Mouse (Mus musculus): ENCODE results near the gene Ppfibp1. TPM values are rescaled to one million over a fixed set of nuclear protein-coding genes. Genes with fewer than 3 reads are reported as not detected.
"Not testable (repeated sequence)": the region's sequence is repeated elsewhere in the genome, so short reads cannot be mapped to it uniquely, and the experiment has no call there.

Ppfibp1 gene
- polyA plus RNA-seq, 1 experiment from 2014 or later: 12.9 TPM

GRCm38 (mm10) chr6:146852739-146853138 lies 35.5 kb upstream of the Ppfibp1 start:
- Histone ChIP-seq H3K9me3 (replicated peaks; ENCODE audit: control insufficient read depth, low read length) (no peaks in the 10 kb centered on the region; the same call in 1 of the 2 replicates), H3K36me3 (ENCODE audit: control insufficient read depth, insufficient read depth) (no peaks in the 10 kb centered on the region), H3K9ac (ENCODE audit: low read depth, low read length) (no peak overlapping the region), H3K4me2 (ENCODE audit: low read depth, low read length) (no peak overlapping the region), H3K4me3 (ENCODE audit: low read depth, low read length) (no peak overlapping the region), H3K4me1 (ENCODE audit: control insufficient read depth, low read depth, low read length) (peaks cover 7% of the 10 kb centered on the region), H3K27ac (ENCODE audit: low read length) (no peak overlapping the region), H3K27me3 (ENCODE audit: control insufficient read depth, insufficient read depth, low read depth, low read length) (no peaks in the 10 kb centered on the region)
- WGBS (ENCODE audit: insufficient replicate concordance): 53% methylated on average over 4 of the region's 4 CpGs
- ATAC-seq (ENCODE audit: low read depth): 0 out of 2 replicates have a peak, but pooled peaks have one; percentile 18

GRCm38 (mm10) chr6:146855185-146855584 lies 33.1 kb upstream of the Ppfibp1 start:
- no peak overlapping the region for H3K9ac ChIP-seq (ENCODE audit: low read depth, low read length)
- H3K9me3 ChIP-seq (replicated peaks; ENCODE audit: control insufficient read depth, low read length): no peaks in the 10 kb centered on the region; the same call in 1 of the 2 replicates
- H3K27me3 ChIP-seq (ENCODE audit: control insufficient read depth, insufficient read depth, low read depth, low read length): no peaks in the 10 kb centered on the region
- no peaks in the 10 kb centered on the region for H3K36me3 ChIP-seq (ENCODE audit: control insufficient read depth, insufficient read depth)
- no peak overlapping the region for H3K4me2 ChIP-seq (ENCODE audit: low read depth, low read length)
- 70% methylated on average over 9 of the region's 9 CpGs for WGBS (ENCODE audit: insufficient replicate concordance)
- no peak overlapping the region for H3K4me3 ChIP-seq (ENCODE audit: low read depth, low read length)
- H3K4me1 ChIP-seq (ENCODE audit: control insufficient read depth, low read depth, low read length): peaks cover 5% of the 10 kb centered on the region; the same call in 1 of the 2 replicates
- H3K27ac ChIP-seq (ENCODE audit: low read length): no peak overlapping the region
- peak; percentile 89 for ATAC-seq (ENCODE audit: low read depth)

- Histone ChIP-seq H3K27ac (ENCODE audit: low read length) (no peak overlapping the region), H3K4me1 (ENCODE audit: control insufficient read depth, low read depth, low read length) (no peaks in the 10 kb centered on the region; the same call in 1 of the 2 replicates), H3K9ac (ENCODE audit: low read depth, low read length) (no peak overlapping the region), H3K4me2 (ENCODE audit: low read depth, low read length) (no peak overlapping the region), H3K36me3 (ENCODE audit: control insufficient read depth, insufficient read depth) (no peaks in the 10 kb centered on the region), H3K27me3 (ENCODE audit: control insufficient read depth, insufficient read depth, low read depth, low read length) (no peaks in the 10 kb centered on the region), H3K9me3 (replicated peaks; ENCODE audit: control insufficient read depth, low read length) (no peaks in the 10 kb centered on the region; the same call in 1 of the 2 replicates), H3K4me3 (ENCODE audit: low read depth, low read length) (no peak overlapping the region)
- WGBS (ENCODE audit: insufficient replicate concordance): 81% methylated on average over 2 of the region's 2 CpGs
- ATAC-seq (ENCODE audit: low read depth): no peak
Measured at GRCm38 (mm10) chr6:146857386-146857785, 30.9 kb upstream of the Ppfibp1 start.

GRCm38 (mm10) chr6:146863154-146863553 lies 25.1 kb upstream of the Ppfibp1 start:
- no peaks in the 10 kb centered on the region for H3K9me3 ChIP-seq (replicated peaks; ENCODE audit: control insufficient read depth, low read length)
- no peak overlapping the region for H3K4me3 ChIP-seq (ENCODE audit: low read depth, low read length)
- H3K4me2 ChIP-seq (ENCODE audit: low read depth, low read length): no peak overlapping the region
- WGBS (ENCODE audit: insufficient replicate concordance): 68% methylated on average over 2 of the region's 2 CpGs
- H3K27me3 ChIP-seq (ENCODE audit: control insufficient read depth, insufficient read depth, low read depth, low read length): no peaks in the 10 kb centered on the region
- no peak overlapping the region for H3K27ac ChIP-seq (ENCODE audit: low read length)
- no peak overlapping the region for H3K9ac ChIP-seq (ENCODE audit: low read depth, low read length)
- no peak for ATAC-seq (ENCODE audit: low read depth)
- H3K4me1 ChIP-seq (ENCODE audit: control insufficient read depth, low read depth, low read length): no peaks in the 10 kb centered on the region
- no peaks in the 10 kb centered on the region for H3K36me3 ChIP-seq (ENCODE audit: control insufficient read depth, insufficient read depth)

- H3K4me3 ChIP-seq (ENCODE audit: low read depth, low read length); H3K27me3 ChIP-seq (ENCODE audit: control insufficient read depth, insufficient read depth, low read depth, low read length); H3K36me3 ChIP-seq (ENCODE audit: control insufficient read depth, insufficient read depth); ATAC-seq (ENCODE audit: low read depth); H3K9ac ChIP-seq (ENCODE audit: low read depth, low read length); H3K27ac ChIP-seq (ENCODE audit: low read length); H3K4me2 ChIP-seq (ENCODE audit: low read depth, low read length); H3K4me1 ChIP-seq (ENCODE audit: control insufficient read depth, low read depth, low read length); H3K9me3 ChIP-seq (replicated peaks; ENCODE audit: control insufficient read depth, low read length): not testable (repeated sequence)
- WGBS (ENCODE audit: insufficient replicate concordance): 46% methylated on average over 3 of the region's 5 CpGs
Measured at GRCm38 (mm10) chr6:146864370-146864769, 23.9 kb upstream of the Ppfibp1 start.

GRCm38 (mm10) chr6:146865701-146866100 lies 22.6 kb upstream of the Ppfibp1 start:
- no peak overlapping the region for H3K9ac ChIP-seq (ENCODE audit: low read depth, low read length)
- no peak for ATAC-seq (ENCODE audit: low read depth)
- no peaks in the 10 kb centered on the region for H3K36me3 ChIP-seq (ENCODE audit: control insufficient read depth, insufficient read depth)
- no peak overlapping the region for H3K4me2 ChIP-seq (ENCODE audit: low read depth, low read length)
- H3K4me1 ChIP-seq (ENCODE audit: control insufficient read depth, low read depth, low read length): no peaks in the 10 kb centered on the region
- H3K4me3 ChIP-seq (ENCODE audit: low read depth, low read length): no peak overlapping the region
- WGBS (ENCODE audit: insufficient replicate concordance): 68% methylated on average over 4 of the region's 4 CpGs
- H3K27ac ChIP-seq (ENCODE audit: low read length): no peak overlapping the region
- no peaks in the 10 kb centered on the region for H3K27me3 ChIP-seq (ENCODE audit: control insufficient read depth, insufficient read depth, low read depth, low read length)
- no peaks in the 10 kb centered on the region for H3K9me3 ChIP-seq (replicated peaks; ENCODE audit: control insufficient read depth, low read length)

GRCm38 (mm10) chr6:146871975-146872374 lies 16.3 kb upstream of the Ppfibp1 start:
- Histone ChIP-seq H3K9me3 (replicated peaks; ENCODE audit: control insufficient read depth, low read length) (no peaks in the 10 kb centered on the region), H3K9ac (ENCODE audit: low read depth, low read length) (no peak overlapping the region), H3K4me2 (ENCODE audit: low read depth, low read length) (no peak overlapping the region), H3K27ac (ENCODE audit: low read length) (no peak overlapping the region), H3K4me3 (ENCODE audit: low read depth, low read length) (no peak overlapping the region), H3K27me3 (ENCODE audit: control insufficient read depth, insufficient read depth, low read depth, low read length) (no peaks in the 10 kb centered on the region), H3K4me1 (ENCODE audit: control insufficient read depth, low read depth, low read length) (no peaks in the 10 kb centered on the region), H3K36me3 (ENCODE audit: control insufficient read depth, insufficient read depth) (no peaks in the 10 kb centered on the region)
- WGBS (ENCODE audit: insufficient replicate concordance): 54% methylated on average over 4 of the region's 4 CpGs
- no peak for ATAC-seq (ENCODE audit: low read depth)

GRCm38 (mm10) chr6:146874415-146874814 lies 13.9 kb upstream of the Ppfibp1 start:
- no peaks in the 10 kb centered on the region for H3K36me3 ChIP-seq (ENCODE audit: control insufficient read depth, insufficient read depth)
- no peaks in the 10 kb centered on the region for H3K4me1 ChIP-seq (ENCODE audit: control insufficient read depth, low read depth, low read length)
- H3K27ac ChIP-seq (ENCODE audit: low read length): no peak overlapping the region
- WGBS (ENCODE audit: insufficient replicate concordance): 69% methylated on average over 6 of the region's 6 CpGs
- H3K9me3 ChIP-seq (replicated peaks; ENCODE audit: control insufficient read depth, low read length): no peaks in the 10 kb centered on the region
- no peak overlapping the region for H3K9ac ChIP-seq (ENCODE audit: low read depth, low read length)
- no peak overlapping the region for H3K4me2 ChIP-seq (ENCODE audit: low read depth, low read length)
- no peak overlapping the region for H3K4me3 ChIP-seq (ENCODE audit: low read depth, low read length)
- no peaks in the 10 kb centered on the region for H3K27me3 ChIP-seq (ENCODE audit: control insufficient read depth, insufficient read depth, low read depth, low read length)
- ATAC-seq (ENCODE audit: low read depth): no peak

- Histone ChIP-seq H3K27me3 (ENCODE audit: control insufficient read depth, insufficient read depth, low read depth, low read length) (no peaks in the 10 kb centered on the region), H3K4me3 (ENCODE audit: low read depth, low read length) (no peak overlapping the region), H3K4me1 (ENCODE audit: control insufficient read depth, low read depth, low read length) (no peaks in the 10 kb centered on the region), H3K9me3 (replicated peaks; ENCODE audit: control insufficient read depth, low read length) (no peaks in the 10 kb centered on the region), H3K36me3 (ENCODE audit: control insufficient read depth, insufficient read depth) (no peaks in the 10 kb centered on the region), H3K4me2 (ENCODE audit: low read depth, low read length) (no peak overlapping the region), H3K9ac (ENCODE audit: low read depth, low read length) (no peak overlapping the region), H3K27ac (ENCODE audit: low read length) (no peak overlapping the region)
- no peak for ATAC-seq (ENCODE audit: low read depth)
- 65% methylated on average over 2 of the region's 2 CpGs for WGBS (ENCODE audit: insufficient replicate concordance)
Measured at GRCm38 (mm10) chr6:146876820-146877219, 11.5 kb upstream of the Ppfibp1 start.

Data from liver, embryonic 16.5 days (tissue).